Mouse (Mus musculus): ENCODE measurements around the gene Irf4.

The Irf4 gene

DNA sequence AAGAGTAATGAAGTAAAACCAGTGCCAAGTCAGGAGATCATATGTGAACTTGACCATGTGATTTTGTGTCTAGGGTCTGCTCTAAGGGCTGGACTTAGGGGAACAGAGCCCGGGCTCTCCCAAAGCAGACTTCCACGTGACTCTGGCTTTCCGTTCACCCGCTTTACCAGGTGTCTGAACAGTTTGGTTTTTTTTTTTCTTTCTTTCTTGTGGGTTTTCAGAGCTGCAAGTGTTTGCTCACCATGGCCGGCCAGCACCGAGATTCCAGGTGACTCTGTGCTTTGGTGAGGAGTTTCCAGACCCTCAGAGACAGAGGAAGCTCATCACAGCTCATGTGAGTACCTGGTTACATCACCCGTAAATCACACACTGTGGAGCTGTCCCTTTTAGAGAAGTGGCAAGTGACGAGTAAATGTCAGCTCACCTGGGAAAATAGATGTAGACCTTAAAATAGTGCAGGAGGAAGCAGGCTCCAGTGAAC is 12.2 kb downstream of the Irf4 start:
- in situ Hi-C loops (cut with MboI, MseI) = no loop called here

DNA sequence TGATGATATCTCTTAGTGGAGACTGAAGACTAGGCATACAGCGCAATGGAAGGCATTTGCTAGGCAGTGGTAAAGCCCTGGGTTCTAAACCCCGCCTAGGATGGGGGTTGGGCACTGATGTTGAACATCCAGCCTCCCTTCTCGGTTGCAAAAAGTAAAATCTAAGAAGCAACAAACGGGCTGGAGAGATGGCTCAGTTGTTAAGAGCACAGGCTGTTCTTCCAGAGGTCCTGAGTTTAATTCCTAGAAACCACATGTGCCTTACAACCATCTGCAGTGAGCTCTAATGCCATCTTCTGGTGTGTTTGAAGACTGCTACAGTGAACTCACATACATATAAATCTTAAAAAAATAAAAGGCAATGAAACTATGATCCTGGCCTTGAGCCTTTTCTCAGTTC is 13.2 kb downstream of the Irf4 start:
- in situ Hi-C loops (cut with MboI, MseI) = no loop called here

DNA sequence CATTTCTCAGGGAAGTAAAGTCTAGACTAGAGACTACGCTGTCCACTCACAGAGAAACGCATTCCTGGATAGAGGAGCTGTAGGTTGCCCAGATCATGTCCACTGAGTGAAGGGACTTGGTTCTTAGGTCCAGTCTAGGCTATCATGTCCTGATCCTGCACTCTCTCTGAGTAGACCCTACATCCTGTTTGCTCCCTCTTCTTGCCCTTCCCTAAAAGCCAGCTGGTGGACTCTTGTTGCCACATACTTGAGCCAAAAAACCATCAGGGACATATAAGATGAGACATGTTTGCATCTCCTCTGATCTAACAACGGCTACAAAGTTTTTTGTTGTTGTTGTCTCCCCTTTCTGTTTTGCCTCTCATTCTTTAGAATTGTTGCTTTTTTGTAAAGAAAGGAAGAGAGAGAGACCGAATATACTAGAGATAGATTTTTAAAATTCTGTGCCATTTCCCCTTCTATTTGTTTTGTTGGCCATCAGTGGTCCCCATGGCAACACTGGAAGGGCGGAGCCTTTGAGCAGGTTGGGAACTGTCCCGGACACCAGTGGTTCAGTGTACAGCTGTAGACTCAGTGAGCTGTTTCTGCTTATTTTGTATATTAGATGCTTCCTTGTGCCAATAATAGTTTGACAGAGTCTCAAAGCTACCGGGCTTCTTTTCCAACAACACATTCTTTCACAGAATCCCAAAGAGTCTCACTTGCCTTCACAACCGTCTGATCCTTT is 15.2 kb downstream of the Irf4 start:
- in situ Hi-C loops (cut with MboI, MseI) = no loop called here

DNA sequence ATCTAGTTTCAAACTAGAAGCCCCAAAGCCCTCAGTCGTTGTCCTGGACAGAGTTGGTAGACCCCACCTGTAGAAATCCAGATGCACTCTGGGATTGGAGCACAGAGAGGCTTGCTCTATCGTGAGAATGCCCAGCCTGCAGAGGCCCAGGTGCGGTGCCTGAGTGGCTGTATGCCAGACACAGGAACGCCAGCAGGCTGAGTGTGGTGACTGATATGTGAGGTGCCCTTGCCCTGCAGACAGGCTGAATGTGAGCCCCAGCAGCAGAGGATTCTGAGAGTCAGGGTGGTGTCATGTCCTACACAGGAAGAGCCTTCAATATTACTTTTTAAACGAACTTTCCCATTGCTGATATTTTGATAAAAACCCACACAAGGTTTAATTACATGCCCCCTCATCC is 16.9 kb downstream of the Irf4 start:
- in situ Hi-C loops (cut with MboI, MseI) = no loop called here

DNA sequence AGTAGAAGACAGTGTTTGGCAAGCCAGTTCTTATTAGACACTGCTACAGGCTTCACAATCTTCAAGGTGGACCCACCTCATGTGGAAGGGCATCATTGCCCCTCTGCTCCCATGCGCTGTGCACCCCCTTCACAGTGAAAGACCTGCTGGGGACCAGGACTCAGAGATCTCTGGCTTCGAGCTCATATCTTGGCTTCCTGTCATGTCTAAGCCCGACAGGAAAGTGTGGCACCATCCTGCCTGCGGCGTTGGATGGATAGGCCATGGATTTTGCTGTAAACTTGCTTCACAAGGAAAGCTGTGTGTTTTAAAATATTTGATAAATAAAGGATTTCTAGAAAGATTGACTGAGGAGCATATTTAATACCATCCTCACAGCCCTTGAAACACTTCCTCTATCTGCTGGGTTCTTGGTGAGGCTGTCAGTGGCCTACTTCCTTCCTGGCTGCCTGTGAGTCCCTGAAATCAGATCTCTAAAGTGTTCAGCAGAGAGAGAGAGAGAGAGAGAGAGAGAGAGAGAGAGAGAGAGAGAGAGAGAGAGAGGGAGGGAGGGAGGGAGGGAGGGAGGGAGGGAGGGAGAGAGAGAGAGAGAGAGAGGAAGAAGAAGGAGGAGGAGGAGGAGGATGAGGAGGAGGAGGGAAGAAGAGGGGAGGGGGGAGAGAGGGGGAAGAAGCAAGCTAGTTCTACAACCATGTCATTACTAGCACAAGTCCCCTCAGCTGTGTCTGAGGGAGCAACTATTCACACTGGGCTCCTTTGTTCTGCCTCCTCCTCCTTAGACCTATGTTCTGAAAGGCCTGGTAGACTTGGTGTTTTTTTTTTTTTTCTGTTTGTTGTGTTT is 17.8 kb downstream of the Irf4 start:
- in situ Hi-C loops (cut with MboI, MseI) = no loop called here

DNA sequence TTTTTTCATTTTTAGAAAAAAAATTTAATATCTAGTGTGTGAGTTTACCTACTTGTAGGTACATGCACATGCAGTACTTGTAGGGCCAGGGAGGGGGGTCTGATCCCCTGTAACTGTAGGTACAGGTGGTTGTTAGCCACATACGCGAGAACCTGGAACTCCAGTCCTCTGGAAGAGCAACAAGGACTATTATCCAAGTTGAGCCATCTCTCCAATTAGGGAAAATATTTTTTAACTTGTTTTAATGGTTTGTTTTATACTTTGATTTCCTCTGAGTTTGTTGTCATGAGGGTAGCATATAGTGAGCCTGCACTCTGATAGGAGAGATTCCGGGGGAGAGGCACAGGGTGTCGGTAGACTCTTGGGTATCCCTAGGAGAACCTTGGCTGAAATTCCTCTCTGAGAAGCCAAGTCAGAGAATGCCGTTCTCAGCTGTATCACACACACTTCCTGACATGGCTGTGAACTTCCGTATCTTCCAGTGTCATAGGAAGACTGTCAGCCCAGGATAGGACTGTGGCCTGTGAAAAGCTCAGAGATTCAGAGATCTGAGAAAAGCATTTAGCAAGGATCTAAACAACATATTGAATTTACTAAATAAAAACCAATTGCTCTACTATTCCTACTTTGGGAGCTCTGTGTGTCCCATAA is 18.6 kb downstream of the Irf4 start:
- in situ Hi-C loops (cut with MboI, MseI) = no loop called here

DNA sequence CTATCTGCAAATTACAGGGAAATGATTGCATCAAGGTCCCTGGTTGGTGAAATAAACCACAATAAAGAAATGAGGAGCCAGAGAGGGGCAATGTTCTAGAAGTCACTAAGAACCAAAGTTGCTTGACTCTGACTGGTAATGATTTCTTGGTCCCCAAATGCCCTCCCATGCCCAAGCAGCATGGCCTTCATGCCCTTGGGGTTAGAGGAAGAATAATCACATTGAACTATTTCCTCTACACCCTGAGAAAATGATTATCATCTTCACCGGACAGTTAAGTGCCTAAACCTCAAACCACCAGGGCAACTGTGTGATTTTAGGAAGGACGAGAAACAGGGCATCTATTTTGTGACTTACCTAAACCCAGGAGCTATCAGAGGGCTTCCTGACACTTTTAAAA is 27.0 kb downstream of the Irf4 start:
- in situ Hi-C loops (cut with MboI, MseI) = no loop called here

DNA sequence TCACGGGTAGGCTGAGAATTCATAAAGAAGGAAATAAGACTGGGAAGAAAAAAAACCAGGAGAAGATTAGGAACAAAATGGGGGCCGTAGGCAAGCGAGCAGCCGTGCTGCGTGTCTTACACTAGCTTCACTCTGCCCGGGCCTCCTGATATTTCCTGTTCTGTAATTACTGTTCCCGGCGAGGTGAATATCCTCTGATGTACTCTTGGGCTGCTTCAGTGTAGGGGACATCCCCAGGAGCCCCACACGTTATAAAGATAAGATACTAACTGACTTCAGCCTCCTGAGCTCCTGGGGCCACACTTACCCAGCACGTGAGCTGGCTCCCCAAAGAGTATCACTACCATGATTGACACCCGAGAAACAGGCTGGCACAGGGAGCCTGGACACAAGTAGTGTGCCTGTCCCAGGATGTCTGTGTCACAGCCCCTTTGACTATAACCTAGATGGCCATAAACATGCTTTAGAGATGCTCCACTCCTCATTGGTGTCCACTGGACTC is 28.7 kb downstream of the Irf4 start:
- in situ Hi-C loops (cut with MboI, MseI) = no loop called here

DNA sequence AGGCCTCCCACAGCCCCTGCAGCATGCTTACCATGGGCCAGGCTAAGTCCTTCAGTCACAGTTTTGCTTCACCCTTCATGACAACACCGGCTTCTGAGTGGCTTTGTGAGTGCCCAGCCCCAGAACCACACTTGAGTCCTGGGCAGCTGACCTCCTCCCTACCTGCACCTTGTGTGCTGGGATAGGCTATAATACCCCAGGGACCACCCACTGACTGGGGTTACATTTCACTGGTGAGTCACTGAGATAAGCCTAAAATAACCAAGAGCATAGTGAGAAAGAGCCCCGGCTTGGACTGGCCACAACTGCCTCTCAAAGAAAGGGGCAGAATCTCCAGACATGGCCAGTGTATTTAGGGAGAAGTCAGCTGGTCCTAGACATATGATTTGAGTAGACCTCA is 32.9 kb downstream of the Irf4 start:
- in situ Hi-C loops (cut with MboI, MseI) = no loop called here

DNA sequence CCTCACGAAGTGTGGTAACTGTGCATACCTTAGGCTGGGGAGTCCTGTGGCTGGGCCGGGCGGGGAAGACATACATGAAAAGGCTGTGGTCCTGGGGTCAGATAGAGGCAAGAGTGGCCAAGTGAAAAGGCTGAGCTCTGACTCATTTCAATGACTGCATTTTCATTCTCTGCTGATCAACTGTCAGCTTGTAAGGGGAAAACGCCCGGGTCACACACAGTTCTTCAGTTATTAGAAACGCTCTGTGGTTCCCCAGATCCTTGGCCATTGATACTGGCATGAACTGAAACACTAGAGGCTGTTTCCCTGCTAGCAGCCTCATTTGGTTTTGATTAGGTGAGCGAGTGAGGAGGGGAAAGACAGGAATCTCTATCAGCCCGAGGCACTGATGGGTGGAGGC is 33.4 kb downstream of the Irf4 start:
- in situ Hi-C loops (cut with MboI, MseI) = no loop called here

DNA sequence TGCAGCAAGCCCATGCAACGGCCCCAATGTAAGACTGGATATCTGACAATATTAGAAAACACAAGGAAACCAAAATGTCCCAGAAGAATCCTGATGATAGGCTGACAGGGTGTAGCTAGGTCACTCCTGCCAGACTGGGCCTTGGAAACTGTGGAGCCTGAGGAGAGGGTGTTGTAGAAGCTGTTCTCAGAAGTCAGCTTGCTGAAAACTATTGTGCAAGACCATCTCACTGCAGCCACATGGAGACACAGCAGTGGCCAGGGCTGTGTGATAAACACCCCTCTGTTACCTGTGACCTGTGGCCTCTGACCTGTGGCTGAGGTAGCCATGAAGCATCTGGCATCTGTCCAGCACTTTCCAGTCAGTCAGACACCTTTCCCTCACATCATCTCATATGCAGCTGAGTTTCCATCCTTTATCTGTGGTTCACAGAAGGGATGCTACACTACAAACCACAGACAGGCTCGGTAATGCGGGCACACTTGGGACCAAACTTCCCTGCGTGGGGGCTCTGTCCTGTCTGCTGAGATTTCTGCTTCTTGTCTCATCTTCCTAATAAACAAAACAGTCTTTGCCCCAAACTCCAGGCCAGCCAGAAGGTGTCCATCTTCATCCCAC is 36.5 kb downstream of the Irf4 start:
- in situ Hi-C loops (cut with MboI, MseI) = no loop called here

DNA sequence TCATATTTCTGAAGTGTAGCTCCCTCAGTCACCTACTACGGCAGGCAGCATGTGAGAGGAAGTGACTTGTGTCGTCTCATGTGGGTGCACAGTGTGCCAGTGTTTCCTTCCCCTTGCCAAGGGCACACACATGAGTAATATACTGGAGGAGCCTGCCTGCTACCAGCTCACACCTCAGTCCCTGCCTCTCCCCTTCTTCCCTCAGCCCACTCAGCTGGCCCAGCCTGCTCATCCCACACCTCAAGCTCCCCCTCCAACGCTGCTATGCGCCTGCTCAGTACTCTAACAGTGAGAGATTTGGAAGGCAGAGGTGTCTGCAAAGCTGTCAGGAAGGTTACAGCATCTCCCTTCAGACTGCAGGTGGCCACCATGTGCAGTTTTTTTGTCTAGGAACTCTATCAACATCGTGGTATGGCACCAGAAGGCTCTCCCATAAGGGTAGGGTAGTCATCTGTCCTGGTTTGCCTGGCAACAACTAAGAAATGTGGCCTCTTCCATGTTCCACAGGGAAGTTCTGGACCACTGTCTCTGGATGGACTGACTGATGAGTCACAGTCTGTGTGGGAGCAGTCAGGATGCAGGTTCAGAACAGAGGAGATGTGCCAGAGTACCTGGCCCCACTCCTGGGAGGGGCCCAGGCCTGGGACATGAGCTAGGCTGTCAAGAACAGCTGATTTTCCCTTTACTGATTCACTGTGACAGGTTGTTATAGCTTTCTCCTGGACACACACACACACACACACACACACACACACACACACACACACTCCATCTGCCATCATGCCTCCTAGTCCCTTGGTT is 37.4 kb downstream of the Irf4 start:
- in situ Hi-C loops (cut with MboI, MseI) = no loop called here

DNA sequence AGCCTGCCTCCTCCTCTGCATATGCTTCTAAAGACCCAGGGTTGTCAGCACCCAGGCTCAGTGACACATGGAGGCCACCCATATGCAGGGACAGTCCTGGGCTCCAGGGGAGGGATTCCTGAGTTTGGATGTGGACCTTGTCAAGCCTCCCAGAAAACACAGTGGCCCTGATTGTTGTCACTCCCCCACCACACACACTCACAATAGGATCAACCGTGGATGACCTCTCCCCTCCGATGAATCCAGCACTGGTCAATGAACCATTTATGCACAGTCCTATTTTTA is 38.0 kb downstream of the Irf4 start:
- in situ Hi-C loops (cut with MboI, MseI) = no loop called here

DNA sequence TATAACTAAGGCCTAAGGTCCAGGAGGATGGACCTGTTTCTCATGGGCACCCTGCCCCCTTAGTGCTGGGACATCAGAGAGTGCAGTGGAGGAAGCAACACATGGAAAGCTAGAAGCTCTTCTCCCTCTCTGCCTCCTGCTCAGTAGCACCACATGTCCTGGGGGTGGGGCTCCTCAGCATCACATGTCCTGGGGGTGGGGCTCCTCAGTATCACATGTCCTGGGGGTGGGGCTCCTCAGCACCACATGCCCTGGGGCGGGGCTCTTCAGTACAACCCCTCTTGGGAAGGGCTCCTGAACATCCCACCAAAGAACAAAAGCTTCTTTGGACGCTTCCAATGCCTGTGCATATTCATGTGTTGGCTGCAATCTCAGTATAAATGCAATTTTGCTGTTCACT is 38.5 kb downstream of the Irf4 start:
- in situ Hi-C loops (cut with MboI, MseI) = no loop called here

DNA sequence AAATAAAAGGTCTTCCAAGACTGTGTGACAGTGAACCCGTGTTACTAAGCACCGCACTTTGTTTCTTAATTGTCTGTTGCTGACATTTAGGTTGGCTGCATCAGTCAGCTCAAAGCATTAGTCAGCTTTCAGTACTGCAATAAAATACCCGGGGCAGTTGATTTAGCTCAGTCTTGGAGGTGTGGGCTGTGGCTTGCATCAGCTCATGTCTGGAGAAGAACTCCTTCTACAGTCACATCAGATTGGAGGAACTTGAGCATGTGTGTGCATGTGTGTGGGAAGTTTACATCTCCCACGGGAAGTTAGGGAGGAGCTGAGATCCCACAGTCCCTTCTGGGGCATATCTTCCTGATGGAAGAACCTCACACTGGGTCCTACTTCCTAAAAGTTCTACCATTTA is 38.9 kb downstream of the Irf4 start:
- in situ Hi-C loops (cut with MboI, MseI) = no loop called here

DNA sequence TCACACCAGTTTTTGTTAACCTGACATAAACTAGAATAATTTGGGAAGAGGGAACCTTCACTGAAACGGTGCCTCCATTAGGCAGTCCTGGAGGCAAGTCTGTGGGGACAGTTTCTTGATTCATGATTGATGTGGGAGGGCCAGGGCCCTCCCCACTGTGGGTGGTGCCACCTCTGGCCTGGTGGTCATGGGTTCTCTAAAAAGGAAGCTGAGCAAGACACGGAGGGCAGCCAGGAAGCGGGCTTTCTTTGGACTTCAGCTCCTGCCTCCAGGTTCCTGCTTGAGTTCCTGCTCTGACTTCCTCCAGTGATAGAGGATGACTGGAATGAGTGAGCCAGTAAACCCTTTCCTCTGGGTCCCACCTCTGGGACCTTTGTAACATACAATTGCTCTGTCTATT is 39.4 kb downstream of the Irf4 start:
- in situ Hi-C loops (cut with MboI, MseI) = no loop called here

DNA sequence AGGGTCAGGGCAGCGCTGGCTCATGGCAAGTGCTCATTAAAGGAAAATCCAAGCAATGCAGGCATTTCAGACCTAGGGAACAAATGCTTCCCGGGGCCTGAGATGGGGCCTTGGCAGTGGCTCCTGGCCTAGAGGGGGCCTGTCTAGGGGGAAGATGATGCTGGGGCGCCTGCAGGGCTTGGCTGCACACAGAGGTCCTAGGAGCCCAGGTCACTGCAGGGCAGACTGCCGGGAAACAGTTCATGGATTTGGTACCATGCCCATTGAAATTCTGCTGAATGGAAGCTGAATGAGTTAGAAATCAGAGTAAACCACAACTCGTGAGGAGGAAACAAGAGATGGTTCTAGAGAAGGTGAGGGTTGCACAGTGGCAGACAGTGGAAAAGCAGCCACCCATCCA is 41.0 kb downstream of the Irf4 start:
- in situ Hi-C loops (cut with MboI, MseI) = loop anchor here (5.0 kb wide), 2 partner anchors 33 to 47 kb away; no protein-coding TSS in a partner anchor

DNA sequence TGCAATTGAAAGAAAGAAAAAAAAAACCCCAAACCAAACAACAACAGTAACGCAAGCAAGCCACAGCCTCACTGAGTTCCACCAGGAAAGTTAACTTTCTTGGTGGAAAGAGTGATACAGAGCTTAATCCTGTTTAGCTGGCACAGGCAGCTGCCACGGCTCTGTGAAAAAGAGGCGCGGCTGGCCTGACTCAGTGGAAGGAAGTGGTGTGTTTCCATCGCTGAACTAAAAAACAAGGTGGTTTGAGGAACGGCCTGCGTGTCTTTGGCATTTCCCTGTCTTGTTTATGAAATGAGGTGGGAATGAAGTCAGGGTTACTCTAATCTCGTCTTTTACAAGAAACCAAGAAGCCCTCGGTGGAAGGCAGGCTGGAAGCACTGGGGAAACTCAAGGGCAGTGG is 43.3 kb downstream of the Irf4 start:
- in situ Hi-C loops (cut with MboI, MseI) = loop anchor here (5.0 kb wide), 2 partner anchors 35 to 45 kb away; no protein-coding TSS in a partner anchor

DNA sequence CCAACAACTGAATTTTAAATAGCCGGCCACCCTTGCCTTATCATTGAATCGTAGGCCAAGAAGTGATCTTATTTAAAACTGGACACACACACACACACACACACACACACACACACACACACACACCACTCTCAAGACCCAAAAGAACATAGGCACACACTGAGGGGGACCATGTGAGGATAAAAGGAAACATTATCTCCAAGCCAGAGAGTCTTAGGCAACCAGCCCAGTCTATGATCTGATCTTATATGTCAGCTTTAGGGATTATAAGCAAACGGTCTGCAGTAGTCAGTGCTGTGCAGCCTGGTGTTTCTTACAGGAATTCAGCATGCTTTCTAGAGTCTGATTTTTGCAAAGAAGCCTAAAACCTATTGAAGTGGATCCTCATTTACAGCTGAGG is 43.7 kb downstream of the Irf4 start:
- in situ Hi-C loops (cut with MboI, MseI) = loop anchor here (5.0 kb wide), 2 partner anchors 35 to 45 kb away; no protein-coding TSS in a partner anchor

DNA sequence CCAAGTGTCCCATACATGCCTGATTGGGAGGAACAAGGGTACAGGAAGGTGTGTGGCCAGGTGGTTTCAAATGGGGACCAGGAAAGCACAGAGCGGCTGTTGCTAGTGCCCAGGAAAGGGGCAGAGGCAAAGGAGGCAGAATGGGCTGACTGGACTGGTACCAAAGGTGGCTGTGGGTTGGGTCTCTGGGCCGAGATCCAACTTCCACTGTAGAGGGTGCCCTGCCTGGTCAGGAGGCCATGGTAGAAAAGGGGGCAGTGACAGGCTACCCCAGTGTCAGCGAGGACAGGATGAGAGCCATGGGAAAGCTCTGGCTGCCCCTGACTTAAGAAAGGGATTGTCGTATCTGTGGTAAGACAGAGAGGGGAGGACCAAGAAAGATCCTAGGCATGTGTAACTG is 44.2 kb downstream of the Irf4 start:
- in situ Hi-C loops (cut with MboI, MseI) = loop anchor here (5.0 kb wide), 2 partner anchors 36 to 44 kb away; no protein-coding TSS in a partner anchor

DNA sequence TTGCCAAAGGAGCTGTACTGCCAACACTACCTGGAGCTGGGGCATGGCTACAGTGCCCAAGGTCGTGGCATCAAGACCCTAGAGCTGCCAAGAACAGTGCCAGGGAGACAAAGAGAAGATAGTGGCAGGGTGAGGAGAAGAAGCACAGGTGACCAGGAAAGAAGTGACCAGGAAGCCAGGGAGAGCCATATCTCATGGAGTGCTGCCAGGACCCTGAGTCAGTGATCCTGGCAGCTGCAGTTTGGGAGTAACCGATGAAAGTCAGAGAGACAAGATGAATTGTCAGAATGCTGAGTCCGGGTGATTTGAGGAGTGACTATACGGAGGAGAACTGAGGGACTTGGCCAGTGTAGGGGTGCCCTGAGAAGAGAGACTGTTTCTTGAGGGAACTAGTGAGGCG is 44.6 kb downstream of the Irf4 start:
- in situ Hi-C loops (cut with MboI, MseI) = loop anchor here (5.0 kb wide), 2 partner anchors 36 to 44 kb away; no protein-coding TSS in a partner anchor
